Mouse (Mus musculus) thymus, adult 18-20 months (tissue): ENCODE data around the gene Myh10.

Experiments
- DNase-seq, 2 experiments: peaks; one replicate each; pipeline ENCODE4 v3.0.0; 2022; ENCODE audit warnings: mixed read lengths in 2 of 2

Myh10 gene

GRCm38 (mm10) chr11:68691321-68692009 lies at the start of gene Myh10:
Gene Myh10 (plus strand): TSS chr11:68691559.
- peak; percentile 94 to 97 for DNase-seq

- DNase-seq = no peak
Observed at GRCm38 (mm10) chr11:68644781-68645180, 46.6 kb upstream of the Myh10 start.

GRCm38 (mm10) chr11:68647808-68648207 lies 43.6 kb upstream of the Myh10 start:
- DNase-seq = no peak

GRCm38 (mm10) chr11:68648385-68649148 lies 42.8 kb upstream of the Myh10 start:
- no peak for DNase-seq

GRCm38 (mm10) chr11:68651518-68651917 lies 39.8 kb upstream of the Myh10 start:
- DNase-seq = no peak

GRCm38 (mm10) chr11:68655524-68655923 lies 35.8 kb upstream of the Myh10 start:
- DNase-seq = no peak

- no peak for DNase-seq
Observed at GRCm38 (mm10) chr11:68656887-68657685, 34.3 kb upstream of the Myh10 start.

GRCm38 (mm10) chr11:68657811-68658210 lies 33.5 kb upstream of the Myh10 start:
- no peak for DNase-seq

GRCm38 (mm10) chr11:68665331-68665730 lies 26.0 kb upstream of the Myh10 start:
- no peak for DNase-seq

GRCm38 (mm10) chr11:68666210-68666609 lies 25.1 kb upstream of the Myh10 start:
- DNase-seq = no peak

- no peak for DNase-seq
Observed at GRCm38 (mm10) chr11:68672270-68672970, 18.9 kb upstream of the Myh10 start.

- no peak for DNase-seq
Observed at GRCm38 (mm10) chr11:68674071-68674470, 17.3 kb upstream of the Myh10 start.

GRCm38 (mm10) chr11:68674643-68675042 lies 16.7 kb upstream of the Myh10 start:
- DNase-seq = no peak

GRCm38 (mm10) chr11:68675274-68675673 lies 16.1 kb upstream of the Myh10 start:
- DNase-seq = no peak

- no peak for DNase-seq
Observed at GRCm38 (mm10) chr11:68681254-68681839, 10.0 kb upstream of the Myh10 start.

- no peak for DNase-seq
Observed at GRCm38 (mm10) chr11:68682136-68682806, 9.1 kb upstream of the Myh10 start.

GRCm38 (mm10) chr11:68686001-68686400 lies 5.4 kb upstream of the Myh10 start:
- no peak for DNase-seq

- no peak for DNase-seq
Observed at GRCm38 (mm10) chr11:68689304-68689703, 2.1 kb upstream of the Myh10 start.

- no peak for DNase-seq
Observed at GRCm38 (mm10) chr11:68690465-68690864, 894 bp upstream of the Myh10 start.

- peak in 1 of 2 experiments; percentile 6 for DNase-seq
Observed at GRCm38 (mm10) chr11:68692010-68692692, 792 bp downstream of the Myh10 start.
